Mouse (Mus musculus): ENCODE measurements at regions not wholly inside any gene's neighbourhood (a gene's known extent, or its start where the extent isn't known, plus 50 kb on each side); places are given as distances from the start of the nearest gene placed in this dataset.

DNA sequence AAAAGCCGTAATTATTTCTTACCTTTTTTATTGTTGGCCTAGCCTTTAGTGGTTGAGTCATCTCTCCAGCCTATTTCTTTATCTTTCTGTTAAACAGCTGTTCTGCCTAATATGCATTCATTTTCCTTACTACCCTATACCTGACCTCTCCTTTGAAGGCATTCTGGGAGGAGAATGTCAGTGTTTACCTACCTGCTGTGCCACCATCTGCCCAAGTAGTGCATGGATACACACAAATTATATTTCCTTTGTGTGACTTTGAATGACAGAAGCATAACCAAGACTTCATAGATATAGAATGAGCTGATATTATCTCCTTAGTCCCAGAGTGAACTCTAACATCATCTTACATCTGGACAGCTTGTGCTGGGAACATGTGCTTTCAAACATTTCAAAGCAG is 293.5 kb upstream of the Tom1l1 start:
- no peaks in the 10 kb centered on the region for H3K27me3 ChIP-seq (ENCODE audit: control insufficient read depth, insufficient read depth, low read length)
- H3K4me3 ChIP-seq (ENCODE audit: low read depth, low read length): no peak overlapping the region
- DNase-seq (ENCODE audit: low spot score) (no peak), ATAC-seq (ENCODE audit: low FRiP score, low TSS enrichment) (no peak)
- no peak overlapping the region for H3K4me2 ChIP-seq (replicated peaks; ENCODE audit: low read depth)
- no peaks in the 10 kb centered on the region for H3K9me3 ChIP-seq (ENCODE audit: control insufficient read depth, low read length)
- no peak overlapping the region for H3K27ac ChIP-seq (replicated peaks)
- H3K4me1 ChIP-seq (replicated peaks; ENCODE audit: control insufficient read depth, insufficient read depth): no peaks in the 10 kb centered on the region
- H3K36me3 ChIP-seq (ENCODE audit: control insufficient read depth, insufficient read depth, low read length): no peaks in the 10 kb centered on the region
- TF ChIP-seq EP300 (optimal IDR thresholded peaks at IDR 0.05) (no peak), CTCF (IDR thresholded peaks at IDR 0.05; ENCODE audit: low read depth) (no peak)
- WGBS: 68% methylated on average over 1 of the region's 1 CpGs
- H3K9ac ChIP-seq (ENCODE audit: low read length): no peak overlapping the region

DNA sequence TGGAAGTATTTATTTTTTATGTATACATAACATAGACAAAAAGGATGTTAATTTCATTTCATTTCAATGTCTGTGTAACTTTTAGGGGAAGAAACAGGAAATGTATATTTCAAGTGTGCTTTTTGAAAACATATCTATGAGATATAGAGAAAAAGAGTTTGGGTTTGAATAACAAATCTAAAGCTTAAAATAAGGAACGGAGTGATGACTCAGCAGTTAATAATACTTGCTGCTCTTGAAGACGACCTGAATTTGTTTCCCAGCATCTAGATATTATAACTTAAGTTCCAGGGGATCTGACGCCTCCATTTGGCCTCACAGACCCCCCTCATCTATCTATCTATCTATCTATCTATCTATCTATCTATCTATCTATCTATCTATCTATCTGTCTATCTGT is 290.1 kb upstream of the Tom1l1 start:
- WGBS: 71% methylated on average over 3 of the region's 3 CpGs
- no peaks in the 10 kb centered on the region for H3K9me3 ChIP-seq (ENCODE audit: control insufficient read depth, low read length)
- H3K36me3 ChIP-seq (ENCODE audit: control insufficient read depth, insufficient read depth, low read length): no peaks in the 10 kb centered on the region
- H3K27ac ChIP-seq (replicated peaks): no peak overlapping the region
- H3K9ac ChIP-seq (ENCODE audit: low read length): no peak overlapping the region
- ATAC-seq (ENCODE audit: low FRiP score, low TSS enrichment) (no peak), DNase-seq (ENCODE audit: low spot score) (no peak)
- no peak overlapping the region for H3K4me3 ChIP-seq (ENCODE audit: low read depth, low read length)
- no peaks in the 10 kb centered on the region for H3K4me1 ChIP-seq (replicated peaks; ENCODE audit: control insufficient read depth, insufficient read depth)
- no peaks in the 10 kb centered on the region for H3K27me3 ChIP-seq (ENCODE audit: control insufficient read depth, insufficient read depth, low read length)
- no peak overlapping the region for H3K4me2 ChIP-seq (replicated peaks; ENCODE audit: low read depth)
- no peak for TF ChIP-seq CTCF (IDR thresholded peaks at IDR 0.05; ENCODE audit: low read depth)
- no peak for TF ChIP-seq EP300 (optimal IDR thresholded peaks at IDR 0.05)

DNA sequence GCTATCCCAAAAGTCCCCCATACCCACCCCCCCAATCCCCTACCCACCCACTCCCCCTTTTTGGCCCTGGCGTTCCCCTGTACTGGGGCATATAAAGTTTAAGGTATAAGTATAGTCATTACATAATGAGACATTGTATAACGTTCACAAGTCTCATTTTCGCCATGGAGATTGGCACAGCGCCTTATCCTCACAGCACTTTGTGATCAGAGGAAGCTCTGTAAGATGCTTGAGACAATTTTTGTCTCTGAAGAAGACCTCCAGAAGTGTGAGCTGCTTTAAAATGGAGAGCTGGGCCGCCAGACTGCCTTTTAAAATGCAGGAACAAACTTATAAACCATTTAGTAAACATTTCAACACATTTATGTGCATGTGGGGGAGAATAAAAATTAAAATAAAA is 252.9 kb upstream of the Tom1l1 start:
- no peak for DNase-seq (ENCODE audit: low spot score)
- Histone ChIP-seq H3K9me3 (ENCODE audit: control insufficient read depth, low read length) (no peaks in the 10 kb centered on the region), H3K9ac (ENCODE audit: low read length) (no peak overlapping the region), H3K4me3 (ENCODE audit: low read depth, low read length) (no peak overlapping the region), H3K36me3 (ENCODE audit: control insufficient read depth, insufficient read depth, low read length) (no peaks in the 10 kb centered on the region), H3K4me2 (replicated peaks; ENCODE audit: low read depth) (no peak overlapping the region), H3K27me3 (ENCODE audit: control insufficient read depth, insufficient read depth, low read length) (no peaks in the 10 kb centered on the region), H3K4me1 (replicated peaks; ENCODE audit: control insufficient read depth, insufficient read depth) (no peaks in the 10 kb centered on the region), H3K27ac (replicated peaks) (no peak overlapping the region)
- WGBS: 73% methylated on average over 5 of the region's 5 CpGs
- TF ChIP-seq CTCF (IDR thresholded peaks at IDR 0.05; ENCODE audit: low read depth) (no peak), EP300 (optimal IDR thresholded peaks at IDR 0.05) (no peak)
- no peak for ATAC-seq (ENCODE audit: low FRiP score, low TSS enrichment)

DNA sequence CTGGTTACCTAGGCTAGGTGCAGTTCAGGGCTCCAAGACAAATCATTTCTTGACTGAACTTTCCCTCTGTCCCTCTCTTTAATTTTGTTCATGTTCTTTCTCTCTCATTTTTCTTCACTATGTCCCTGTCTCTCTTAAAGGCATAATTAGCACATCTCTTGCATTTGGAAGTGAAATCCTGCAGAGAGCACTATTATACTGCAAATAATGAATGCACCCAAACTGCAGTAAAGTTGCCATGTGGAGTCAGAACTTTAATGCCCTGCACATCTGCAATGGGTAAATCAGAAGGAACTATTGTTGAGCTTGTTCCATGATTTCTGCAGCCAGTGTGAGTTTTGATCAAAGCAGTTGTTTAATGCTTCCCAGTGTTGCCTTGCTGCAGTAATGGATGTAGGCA is 237.6 kb upstream of the Tom1l1 start:
- H3K9ac ChIP-seq (ENCODE audit: low read length): no peak overlapping the region

DNA sequence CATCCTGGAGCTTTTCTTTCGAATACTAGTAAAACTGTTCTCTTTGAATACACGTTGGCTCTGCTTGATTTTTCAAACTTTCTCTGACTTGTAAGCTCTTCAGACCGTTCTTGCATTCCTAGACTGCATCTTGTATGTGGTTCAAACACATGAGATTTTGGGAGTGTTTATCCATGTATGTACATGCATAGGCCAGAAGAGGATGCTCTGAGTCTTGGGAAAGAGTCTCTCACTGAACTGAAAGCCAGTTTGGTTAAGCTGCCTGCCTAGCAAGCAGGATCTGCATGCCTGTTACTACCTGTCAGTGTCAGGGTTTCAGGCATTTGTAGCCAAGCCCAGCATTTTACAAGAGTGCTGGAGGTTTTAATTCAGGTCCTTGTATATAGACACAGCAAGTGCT is 229.6 kb upstream of the Tom1l1 start:
- no peaks in the 10 kb centered on the region for H3K9me3 ChIP-seq (ENCODE audit: control insufficient read depth, low read length)
- H3K27me3 ChIP-seq (ENCODE audit: control insufficient read depth, insufficient read depth, low read length): no peaks in the 10 kb centered on the region
- WGBS: 61% methylated on average over 3 of the region's 3 CpGs
- TF ChIP-seq CTCF (IDR thresholded peaks at IDR 0.05; ENCODE audit: low read depth): peak; percentile 41
- TF ChIP-seq EP300 (optimal IDR thresholded peaks at IDR 0.05): no peak
- ATAC-seq (ENCODE audit: low FRiP score, low TSS enrichment) (no peak), DNase-seq (ENCODE audit: low spot score) (no peak)
- no peaks in the 10 kb centered on the region for H3K4me1 ChIP-seq (replicated peaks; ENCODE audit: control insufficient read depth, insufficient read depth)
- H3K36me3 ChIP-seq (ENCODE audit: control insufficient read depth, insufficient read depth, low read length): no peaks in the 10 kb centered on the region
- H3K27ac ChIP-seq (replicated peaks): no peak overlapping the region
- H3K4me2 ChIP-seq (replicated peaks; ENCODE audit: low read depth): no peak overlapping the region
- no peak overlapping the region for H3K4me3 ChIP-seq (ENCODE audit: low read depth, low read length)
- no peak overlapping the region for H3K9ac ChIP-seq (ENCODE audit: low read length)

More for the DNA sequence above, 237.6 kb upstream of the Tom1l1 start:
- Histone ChIP-seq H3K9me3 (ENCODE audit: control insufficient read depth, low read length) (no peaks in the 10 kb centered on the region), H3K4me3 (ENCODE audit: low read depth, low read length) (no peak overlapping the region), H3K4me2 (replicated peaks; ENCODE audit: low read depth) (no peak overlapping the region), H3K27me3 (ENCODE audit: control insufficient read depth, insufficient read depth, low read length) (no peaks in the 10 kb centered on the region), H3K36me3 (ENCODE audit: control insufficient read depth, insufficient read depth, low read length) (no peaks in the 10 kb centered on the region), H3K4me1 (replicated peaks; ENCODE audit: control insufficient read depth, insufficient read depth) (no peaks in the 10 kb centered on the region), H3K27ac (replicated peaks) (no peak overlapping the region)
- TF ChIP-seq EP300 (optimal IDR thresholded peaks at IDR 0.05) (no peak), CTCF (IDR thresholded peaks at IDR 0.05; ENCODE audit: low read depth) (peak; percentile 40)
- ATAC-seq (ENCODE audit: low FRiP score, low TSS enrichment): no peak
- no peak for DNase-seq (ENCODE audit: low spot score)

DNA sequence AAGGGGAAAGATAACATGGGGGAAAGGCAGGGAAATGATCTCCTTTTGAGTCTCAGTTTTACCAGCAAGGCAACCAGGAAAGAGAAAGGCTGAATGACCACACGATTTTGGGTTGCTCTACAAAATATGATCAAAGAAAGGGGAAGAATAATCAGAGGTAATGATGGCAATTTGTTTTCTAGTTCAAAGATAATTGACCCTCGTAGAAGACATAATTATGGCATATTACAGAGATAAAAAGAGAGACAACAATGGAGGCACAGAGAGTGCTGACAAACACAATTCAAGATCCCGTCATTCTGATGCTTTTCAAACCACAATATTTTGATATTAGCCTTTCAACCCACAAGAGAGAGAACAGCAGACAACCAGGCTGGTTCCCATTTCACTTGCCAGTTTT is 206.1 kb upstream of the Tom1l1 start:
- Histone ChIP-seq H3K4me3 (ENCODE audit: low read depth, low read length) (no peak overlapping the region), H3K27ac (replicated peaks) (no peak overlapping the region), H3K4me2 (replicated peaks; ENCODE audit: low read depth) (no peak overlapping the region), H3K9me3 (ENCODE audit: control insufficient read depth, low read length) (no peaks in the 10 kb centered on the region), H3K9ac (ENCODE audit: low read length) (no peak overlapping the region), H3K36me3 (ENCODE audit: control insufficient read depth, insufficient read depth, low read length) (no peaks in the 10 kb centered on the region), H3K4me1 (replicated peaks; ENCODE audit: control insufficient read depth, insufficient read depth) (no peaks in the 10 kb centered on the region), H3K27me3 (ENCODE audit: control insufficient read depth, insufficient read depth, low read length) (no peaks in the 10 kb centered on the region)
- ATAC-seq (ENCODE audit: low FRiP score, low TSS enrichment) (no peak), DNase-seq (ENCODE audit: low spot score) (no peak)
- 69% methylated on average over 3 of the region's 3 CpGs for WGBS
- no peak for TF ChIP-seq CTCF (IDR thresholded peaks at IDR 0.05; ENCODE audit: low read depth)
- no peak for TF ChIP-seq EP300 (optimal IDR thresholded peaks at IDR 0.05)

Measured in stomach, postnatal 0 days (tissue).